7 mouse cellular contexts compared by ENCODE assay signal in genomic region chr4:133729007-133729406, GRCm38 (mm10). TPM values are rescaled to one million over a fixed set of nuclear protein-coding genes. Genes with fewer than 3 reads are reported as not detected.
DNase-seq lines count a peak whose midpoint lies in the region; ATAC-seq lines count a peak whose summit lies in the region.

No protein-coding gene starts in this region.

- peak overlapping the region; percentile 39 for H3K4me2 ChIP-seq in neural tube, embryonic 11.5 days (ENCODE audit: low read depth)
- H3K4me2 ChIP-seq in heart, embryonic 13.5 days, result peak overlapping the region; percentile 69
- H3K4me2 ChIP-seq in liver, embryonic 12.5 days, result peak overlapping the region; percentile 50

- H3K9me3 ChIP-seq in neural tube, embryonic 11.5 days (ENCODE audit: control insufficient read depth, low read length), result no peaks in the 10 kb centered on the region
- H3K9me3 ChIP-seq in heart, embryonic 13.5 days, result no peaks in the 10 kb centered on the region
- H3K9me3 ChIP-seq in liver, embryonic 12.5 days (replicated peaks), result no peaks in the 10 kb centered on the region

- 71% methylated on average over 6 of the region's 6 CpGs for WGBS in neural tube, embryonic 11.5 days
- WGBS in heart, embryonic 13.5 days, result 47% methylated on average over 6 of the region's 6 CpGs
- 63% methylated on average over 6 of the region's 6 CpGs for WGBS in liver, embryonic 12.5 days (ENCODE audit: insufficient replicate concordance)

- no peak for DNase-seq in neural tube, embryonic 11.5 days (ENCODE audit: low spot score)
- no peak for DNase-seq in neural tube, embryonic 10.5 days (ENCODE audit: extremely low spot score, low spot score)
- DNase-seq in urinary bladder, postnatal 10 days (ENCODE audit: low spot score), result no peak
- DNase-seq in thymus, postnatal 4 days, result no peak
- DNase-seq in left cerebral cortex, adult 8-10 months (ENCODE audit: low spot score in 2 of 2), result no peak

- no peak for ATAC-seq in neural tube, embryonic 11.5 days (ENCODE audit: insufficient read depth, low FRiP score, low TSS enrichment)
- ATAC-seq in heart, embryonic 13.5 days (ENCODE audit: extremely low read depth, insufficient number of reproducible peaks, low FRiP score, low TSS enrichment), result no peak
- ATAC-seq in liver, embryonic 12.5 days, result no peak

- H3K9ac ChIP-seq in neural tube, embryonic 11.5 days (ENCODE audit: low read length), result no peak overlapping the region
- H3K9ac ChIP-seq in heart, embryonic 13.5 days, result peak overlapping the region; percentile 74
- no peak overlapping the region for H3K9ac ChIP-seq in liver, embryonic 12.5 days

- H3K36me3 ChIP-seq in neural tube, embryonic 11.5 days (ENCODE audit: control insufficient read depth, insufficient read depth, low read length), result no peaks in the 10 kb centered on the region; the same call in none of the 2 replicates
- peaks cover 8% of the 10 kb centered on the region for H3K36me3 ChIP-seq in heart, embryonic 13.5 days
- H3K36me3 ChIP-seq in liver, embryonic 12.5 days, result peaks cover 51% of the 10 kb centered on the region

- H3K27ac ChIP-seq in neural tube, embryonic 11.5 days (ENCODE audit: low read depth, low read length), result peak overlapping the region; percentile 86; the same call in 1 of the 2 replicates
- H3K27ac ChIP-seq in heart, embryonic 13.5 days (replicated peaks), result peak overlapping the region; percentile 88
- peak overlapping the region; percentile 70; the same call in 1 of the 2 replicates for H3K27ac ChIP-seq in liver, embryonic 12.5 days

- H3K27me3 ChIP-seq in neural tube, embryonic 11.5 days (ENCODE audit: control insufficient read depth, insufficient read depth, low read length), result no peaks in the 10 kb centered on the region
- H3K27me3 ChIP-seq in heart, embryonic 13.5 days (replicated peaks), result no peaks in the 10 kb centered on the region
- H3K27me3 ChIP-seq in liver, embryonic 12.5 days (replicated peaks), result no peaks in the 10 kb centered on the region

- no peak overlapping the region for H3K4me3 ChIP-seq in neural tube, embryonic 11.5 days (ENCODE audit: low read depth, low read length)
- H3K4me3 ChIP-seq in heart, embryonic 13.5 days, result peak overlapping the region; percentile 33
- H3K4me3 ChIP-seq in liver, embryonic 12.5 days, result no peak overlapping the region

- H3K4me1 ChIP-seq in neural tube, embryonic 11.5 days (ENCODE audit: control insufficient read depth, insufficient read depth, low read length), result peaks cover 56% of the 10 kb centered on the region
- peaks cover 98% of the 10 kb centered on the region for H3K4me1 ChIP-seq in heart, embryonic 13.5 days
- H3K4me1 ChIP-seq in liver, embryonic 12.5 days, result peaks cover 97% of the 10 kb centered on the region

RNA-seq across cellular contexts. Expression of gene Arid1a, which starts 27.6 kb away (rescaled TPM):
- 42.5 and 43.1 TPM in 2 replicates for polyA plus RNA-seq in neural tube, embryonic 11.5 days (2014; fragmentation: Nextera tagmentation; extraction: Ambion mirVana)
- 21.1 and 21.2 TPM in 2 replicates for polyA plus RNA-seq in heart, embryonic 13.5 days (2015; fragmentation: Nextera tagmentation; extraction: Ambion mirVana)
- 14.7 TPM in 2 replicates for polyA plus RNA-seq in liver, embryonic 12.5 days (2016; fragmentation: Nextera tagmentation; extraction: Ambion mirVana)
- total RNA-seq in left cerebral cortex, adult 8-10 months (2022), result 10 to 100 TPM; 86.3 to 93.9 (median 90.7) TPM

RNA-seq across cellular contexts. Expression of gene Pigv, which starts 56.6 kb away (rescaled TPM):
- 9.2 and 11.9 TPM in 2 replicates for polyA plus RNA-seq in neural tube, embryonic 11.5 days (2014; fragmentation: Nextera tagmentation; extraction: Ambion mirVana)
- 12.8 and 15.7 TPM in 2 replicates for polyA plus RNA-seq in heart, embryonic 13.5 days (2015; fragmentation: Nextera tagmentation; extraction: Ambion mirVana)
- polyA plus RNA-seq in liver, embryonic 12.5 days (2016; fragmentation: Nextera tagmentation; extraction: Ambion mirVana), result 7.0 and 10.0 TPM in 2 replicates
- 10 to 100 TPM in 2 of 4 experiments, 1 to 10 TPM in 2; 8.4 to 10.9 (median 9.9) TPM for total RNA-seq in left cerebral cortex, adult 8-10 months (2022)
